Mouse (Mus musculus) hindbrain, embryonic 15.5 days (tissue): ENCODE results near the gene Tmem215. TPM values are rescaled to one million over a fixed set of nuclear protein-coding genes. Genes with fewer than 3 reads are reported as not detected.

Experiments
- ATAC-seq: fragments of 200-750 bp; cut with Nextera tagmentation; 2 replicates; pipeline ENCODE4 v1.8.0; 2017; ENCODE audit warnings: low read depth, moderate number of reproducible peaks, moderate TSS enrichment; ENCODE audit not compliant: low FRiP score
- H3K27ac ChIP-seq: fragments of 300-500 bp; sonication (generic); replicated peaks from 2 replicates; pipeline ENCODE4 v1.5.1; 2015; ENCODE audit warnings: mild to moderate bottlenecking, inconsistent platforms
- H3K27me3 ChIP-seq: fragments of 300-500 bp; sonication (generic); 2 replicates; pipeline ENCODE4 v1.6.1; 2015; ENCODE audit warnings: control low read depth, inconsistent platforms
- H3K36me3 ChIP-seq: fragments of 300-500 bp; sonication (generic); 2 replicates; pipeline ENCODE4 v1.6.1; 2015; ENCODE audit warnings: control low read depth, inconsistent platforms
- H3K4me1 ChIP-seq: fragments of 300-500 bp; sonication (generic); replicated peaks from 2 replicates; pipeline ENCODE4 v1.6.1; 2015; ENCODE audit warnings: control low read depth, inconsistent platforms
- H3K4me2 ChIP-seq: fragments of 300-500 bp; sonication (generic); 2 replicates; pipeline ENCODE4 v1.6.1; 2015; ENCODE audit warnings: moderate library complexity, mild to moderate bottlenecking, inconsistent platforms
- H3K4me3 ChIP-seq: fragments of 300-500 bp; sonication (generic); 2 replicates; pipeline ENCODE4 v1.5.1; 2015; ENCODE audit warnings: mild to moderate bottlenecking, inconsistent platforms
- H3K9ac ChIP-seq: fragments of 300-500 bp; sonication (generic); 2 replicates; pipeline ENCODE4 v1.6.1; 2015; ENCODE audit warnings: inconsistent platforms
- H3K9me3 ChIP-seq: fragments of 300-500 bp; sonication (generic); 2 replicates; pipeline ENCODE4 v1.6.1; 2016; ENCODE audit warnings: control low read depth, inconsistent platforms
- WGBS: fragments of 180-500 bp; shearing (Covaris S2); methylation state at CpG from one replicate; pipeline ENCODE4 v1.1.7; 2015; 5-methylcytosine and 5-hydroxymethylcytosine counted together
- polyA plus RNA-seq: library from polyadenylated mRNA; unstranded; fragments of >200 nt; fragmentation: Nextera tagmentation; extraction: Ambion mirVana; gene quantifications from 2 replicates; pipeline ENCODE4 v1.2.1, GENCODE M21; 2015

Tmem215 gene
- 0.60 and 1.1 TPM in 2 replicates for polyA plus RNA-seq

- Histone ChIP-seq H3K4me3 (peak within 1 kb of the TSS; percentile 58), H3K4me2 (peak within 1 kb of the TSS; percentile 96), H3K9me3 (no peaks in the 10 kb centered on the region), H3K4me1 (no peaks in the 10 kb centered on the region), H3K36me3 (no peaks in the 10 kb centered on the region), H3K27ac (no peak within 1 kb of the TSS), H3K9ac (peak within 1 kb of the TSS; percentile 53), H3K27me3 (peaks cover 13% of the 10 kb centered on the region)
- no peak for ATAC-seq
- 84% methylated on average over 10 of the region's 10 CpGs for WGBS
These were observed at the start of gene Tmem215 for GRCm38 (mm10) chr4:40471880-40472279. Gene Tmem215, plus strand, starts transcription at chr4:40472180.

DNA sequence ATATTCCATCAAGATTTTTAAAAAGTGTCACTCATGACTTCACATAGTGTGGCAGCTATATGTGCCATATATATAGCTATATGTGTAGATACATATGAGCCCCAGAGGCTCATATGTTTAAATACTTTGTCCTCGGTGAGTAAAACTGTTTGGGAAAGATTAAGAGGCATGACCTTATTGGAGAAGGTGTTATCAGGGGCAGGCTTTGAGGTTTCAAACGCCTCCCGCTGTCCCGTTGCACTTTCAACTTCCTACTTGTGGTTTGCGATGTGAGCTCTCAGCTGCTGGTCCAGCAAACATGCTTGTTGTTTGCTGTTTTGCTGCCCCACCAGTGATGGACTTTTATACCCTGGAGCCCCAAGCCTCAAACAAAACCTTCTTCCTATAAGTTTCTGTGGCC is 40.1 kb upstream of the Tmem215 start:
- Histone ChIP-seq H3K4me2 (no peak overlapping the region), H3K9ac (no peak overlapping the region), H3K9me3 (no peaks in the 10 kb centered on the region), H3K27me3 (no peaks in the 10 kb centered on the region), H3K4me3 (no peak overlapping the region), H3K36me3 (no peaks in the 10 kb centered on the region), H3K4me1 (no peaks in the 10 kb centered on the region), H3K27ac (no peak overlapping the region)
- WGBS = 94% methylated on average over 5 of the region's 5 CpGs
- ATAC-seq = no peak

- Histone ChIP-seq H3K27ac (no peak overlapping the region), H3K9me3 (no peaks in the 10 kb centered on the region), H3K9ac (no peak overlapping the region), H3K36me3 (no peaks in the 10 kb centered on the region), H3K4me2 (no peak overlapping the region), H3K4me1 (no peaks in the 10 kb centered on the region), H3K4me3 (no peak overlapping the region), H3K27me3 (no peaks in the 10 kb centered on the region)
- no peak for ATAC-seq
- 79% methylated on average over 3 of the region's 3 CpGs for WGBS
These were observed 38.6 kb upstream of the Tmem215 start for GRCm38 (mm10) chr4:40433379-40433778.

- Histone ChIP-seq H3K36me3 (no peaks in the 10 kb centered on the region), H3K9ac (no peak overlapping the region), H3K4me2 (no peak overlapping the region), H3K27ac (no peak overlapping the region), H3K27me3 (no peaks in the 10 kb centered on the region), H3K4me3 (no peak overlapping the region), H3K9me3 (no peaks in the 10 kb centered on the region), H3K4me1 (no peaks in the 10 kb centered on the region)
- WGBS = 41% methylated on average over 1 of the region's 1 CpGs
- no peak for ATAC-seq
These were observed 37.6 kb upstream of the Tmem215 start for GRCm38 (mm10) chr4:40434388-40434787.

DNA sequence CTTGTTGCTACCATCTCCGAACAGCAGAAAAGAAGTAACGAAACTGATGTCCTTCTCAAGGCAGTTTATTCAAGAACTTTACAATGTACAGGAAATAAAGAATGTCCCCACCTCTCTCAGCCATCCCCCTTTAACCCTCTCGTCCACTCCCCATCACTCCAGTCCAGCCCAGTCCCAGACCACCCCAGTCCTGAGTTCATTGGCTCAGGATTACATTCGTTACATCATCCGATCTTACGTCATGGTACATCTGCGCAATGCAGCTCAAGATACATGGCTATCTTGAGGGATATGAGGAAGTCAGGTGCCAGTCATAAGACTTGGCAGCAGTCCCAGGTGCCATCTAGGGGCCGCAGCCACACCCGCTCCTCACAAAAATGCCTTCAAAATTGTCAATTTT is 28.4 kb upstream of the Tmem215 start:
- no peak overlapping the region for H3K9ac ChIP-seq
- WGBS = 94% methylated on average over 9 of the region's 9 CpGs
- no peaks in the 10 kb centered on the region for H3K36me3 ChIP-seq
- no peaks in the 10 kb centered on the region for H3K27me3 ChIP-seq
- no peaks in the 10 kb centered on the region for H3K4me1 ChIP-seq
- no peak overlapping the region for H3K27ac ChIP-seq
- no peak overlapping the region for H3K4me3 ChIP-seq
- ATAC-seq = no peak
- H3K4me2 ChIP-seq = no peak overlapping the region
- H3K9me3 ChIP-seq = no peaks in the 10 kb centered on the region

DNA sequence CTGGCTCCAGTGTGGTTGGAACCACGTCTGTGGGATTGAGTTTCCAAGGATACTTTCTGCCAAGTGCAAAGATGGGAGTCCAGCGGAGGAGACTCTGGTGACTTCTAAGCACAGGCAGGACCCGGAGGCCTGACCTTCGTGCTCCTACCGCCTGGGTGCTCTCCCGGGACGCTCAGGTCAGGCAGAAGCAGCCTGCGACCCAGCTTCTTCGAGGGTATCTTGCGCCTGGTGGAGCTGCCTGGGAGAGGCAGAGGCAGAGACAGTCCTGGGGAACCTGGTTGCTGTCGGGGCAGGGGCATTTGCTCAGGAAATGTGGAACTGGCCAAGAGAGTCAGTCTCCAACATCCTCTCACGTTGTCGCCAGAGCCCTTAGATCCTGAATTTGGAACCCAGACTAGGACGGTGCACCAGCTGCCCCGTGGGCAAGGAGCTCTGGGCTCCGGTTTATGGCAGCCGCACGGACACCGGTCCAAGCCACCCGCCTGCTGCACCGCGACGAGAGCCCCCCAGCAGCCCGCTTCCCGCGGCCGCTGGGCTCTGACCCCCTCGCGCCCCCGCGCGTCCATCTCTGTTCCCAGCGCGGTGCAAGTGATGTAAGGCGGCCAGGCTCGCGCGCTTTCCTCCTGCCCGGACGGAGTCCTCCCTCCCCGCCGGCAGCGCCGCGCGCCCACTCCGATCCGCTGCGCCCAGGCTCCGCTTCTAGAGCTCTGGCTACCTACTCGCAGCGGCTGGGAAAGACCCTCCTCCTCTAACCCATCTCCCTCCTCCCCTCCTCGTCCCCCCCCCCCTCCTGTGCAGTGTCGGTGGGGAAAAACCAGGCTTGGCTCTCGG is 935 bp downstream of the Tmem215 start:
- no peaks in the 10 kb centered on the region for H3K4me1 ChIP-seq
- peak; percentile 94 for ATAC-seq
- H3K9ac ChIP-seq = peak overlapping the region; percentile 53
- peaks cover 13% of the 10 kb centered on the region for H3K27me3 ChIP-seq
- no peak overlapping the region for H3K27ac ChIP-seq
- H3K4me2 ChIP-seq = peak overlapping the region; percentile 96
- no peaks in the 10 kb centered on the region for H3K9me3 ChIP-seq
- H3K36me3 ChIP-seq = no peaks in the 10 kb centered on the region
- H3K4me3 ChIP-seq = peak overlapping the region; percentile 58
- 4% methylated on average over 52 of the region's 55 CpGs for WGBS

- H3K4me2 ChIP-seq = peak overlapping the region; percentile 96; the same call in 1 of the 2 replicates
- no peak overlapping the region for H3K9ac ChIP-seq
- ATAC-seq = no peak
- H3K27me3 ChIP-seq = peaks cover 13% of the 10 kb centered on the region
- H3K27ac ChIP-seq = no peak overlapping the region
- no peak overlapping the region for H3K4me3 ChIP-seq
- no peaks in the 10 kb centered on the region for H3K36me3 ChIP-seq
- H3K9me3 ChIP-seq = no peaks in the 10 kb centered on the region
- WGBS = 80% methylated on average over 9 of the region's 9 CpGs
- no peaks in the 10 kb centered on the region for H3K4me1 ChIP-seq
These were observed 1.9 kb downstream of the Tmem215 start for GRCm38 (mm10) chr4:40473911-40474310.

GRCm38 (mm10) chr4:40477963-40478362 is 6.0 kb downstream of the Tmem215 start:
- no peak for ATAC-seq
- Histone ChIP-seq H3K27ac (no peak overlapping the region), H3K9me3 (no peaks in the 10 kb centered on the region), H3K9ac (no peak overlapping the region), H3K4me2 (no peak overlapping the region), H3K27me3 (peaks cover 10% of the 10 kb centered on the region), H3K4me1 (no peaks in the 10 kb centered on the region), H3K4me3 (no peak overlapping the region), H3K36me3 (no peaks in the 10 kb centered on the region)
- 93% methylated on average over 5 of the region's 5 CpGs for WGBS

DNA sequence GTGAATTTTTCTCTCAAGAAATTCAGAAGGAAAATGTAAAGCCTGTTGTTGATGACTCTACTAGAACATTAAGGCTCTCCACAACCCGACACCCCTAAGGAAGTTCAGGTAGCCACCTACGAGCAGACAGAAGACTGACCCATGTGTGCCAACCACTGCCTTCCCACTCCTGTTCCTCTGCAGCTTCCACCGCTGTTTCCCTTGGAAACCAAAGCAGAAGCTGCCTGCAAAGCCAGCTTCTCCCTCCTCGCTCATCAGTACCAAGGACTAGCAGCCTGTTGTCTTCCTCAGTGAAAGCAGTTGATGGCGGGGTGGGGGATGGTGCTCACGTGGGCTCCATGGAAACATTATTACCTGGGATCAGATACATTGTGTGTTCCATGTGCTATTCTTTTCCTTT is 14.6 kb downstream of the Tmem215 start:
- ATAC-seq = no peak
- Histone ChIP-seq H3K27me3 (no peaks in the 10 kb centered on the region), H3K9ac (no peak overlapping the region), H3K27ac (no peak overlapping the region), H3K4me3 (no peak overlapping the region), H3K9me3 (no peaks in the 10 kb centered on the region), H3K4me1 (no peaks in the 10 kb centered on the region), H3K36me3 (no peaks in the 10 kb centered on the region), H3K4me2 (no peak overlapping the region)
- WGBS = 68% methylated on average over 6 of the region's 6 CpGs

DNA sequence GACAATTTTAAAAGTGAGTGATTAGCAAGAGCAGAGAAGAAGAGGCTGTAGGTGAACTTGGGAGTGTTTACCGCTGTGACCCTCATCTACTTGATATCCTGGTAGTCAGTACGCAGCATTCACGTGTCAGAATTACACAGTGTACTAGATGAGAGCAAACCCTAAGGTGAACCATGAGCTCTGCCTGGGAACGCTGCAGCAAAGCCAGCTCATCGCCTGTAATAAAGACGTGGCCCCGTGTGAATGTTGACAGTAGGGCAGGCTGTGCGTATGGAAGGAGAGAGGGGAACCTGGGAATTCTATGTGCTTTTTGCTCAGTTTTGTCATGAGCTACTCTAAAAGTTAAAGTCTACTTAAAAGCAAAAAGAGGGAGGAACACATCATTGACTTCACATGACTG is 19.8 kb downstream of the Tmem215 start:
- no peaks in the 10 kb centered on the region for H3K27me3 ChIP-seq
- no peak for ATAC-seq
- whole genome bisulfite sequencing = 93% methylated on average over 8 of the region's 8 CpGs
- H3K4me1 ChIP-seq = no peaks in the 10 kb centered on the region
- H3K27ac ChIP-seq = no peak overlapping the region
- no peaks in the 10 kb centered on the region for H3K9me3 ChIP-seq
- no peak overlapping the region for H3K4me3 ChIP-seq
- no peak overlapping the region for H3K9ac ChIP-seq
- no peak overlapping the region for H3K4me2 ChIP-seq
- H3K36me3 ChIP-seq = no peaks in the 10 kb centered on the region

DNA sequence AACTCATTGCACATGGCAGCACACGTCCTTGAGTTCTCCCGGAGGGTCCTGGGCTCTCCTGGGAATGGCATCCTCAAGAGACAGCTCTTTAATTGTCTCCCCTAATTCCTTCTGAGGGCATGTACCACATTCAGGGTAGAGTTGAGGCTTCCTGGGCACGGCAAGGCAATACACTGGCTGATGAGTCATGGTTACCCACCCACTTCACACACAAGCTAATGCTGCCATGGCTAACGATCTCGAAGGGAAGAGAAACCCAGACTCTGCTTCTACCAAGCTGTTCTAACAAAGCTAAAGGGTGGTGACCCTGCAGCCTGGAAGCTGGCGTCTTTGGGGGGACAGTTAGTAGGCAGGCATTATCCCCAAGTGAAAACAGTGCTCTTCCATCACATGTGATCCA is 24.4 kb downstream of the Tmem215 start:
- no peak overlapping the region for H3K27ac ChIP-seq
- H3K4me2 ChIP-seq = no peak overlapping the region
- no peaks in the 10 kb centered on the region for H3K9me3 ChIP-seq
- no peak overlapping the region for H3K4me3 ChIP-seq
- H3K27me3 ChIP-seq = no peaks in the 10 kb centered on the region
- H3K36me3 ChIP-seq = no peaks in the 10 kb centered on the region
- ATAC-seq = no peak
- WGBS = 78% methylated on average over 6 of the region's 6 CpGs
- no peaks in the 10 kb centered on the region for H3K4me1 ChIP-seq
- no peak overlapping the region for H3K9ac ChIP-seq

DNA sequence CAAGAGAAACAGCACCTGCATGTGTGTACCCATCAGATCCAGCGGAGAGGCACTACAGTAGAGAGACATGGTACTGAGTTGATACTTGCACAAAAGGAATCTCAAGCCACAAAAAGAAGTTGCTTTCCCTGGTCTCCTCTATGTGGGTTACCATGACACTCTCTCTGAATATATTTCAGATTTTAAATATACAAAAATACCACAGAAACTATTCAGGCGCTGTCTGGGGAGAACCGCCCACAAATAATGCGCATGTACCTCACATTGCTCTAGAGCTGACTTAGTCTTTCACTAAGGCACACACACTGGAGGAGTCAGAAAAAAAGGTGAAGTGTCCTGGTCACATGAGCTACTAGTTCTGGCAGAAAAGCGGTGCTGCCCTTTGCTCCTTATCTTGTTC is 24.8 kb downstream of the Tmem215 start:
- Histone ChIP-seq H3K4me2 (no peak overlapping the region), H3K27ac (no peak overlapping the region), H3K36me3 (no peaks in the 10 kb centered on the region), H3K27me3 (no peaks in the 10 kb centered on the region), H3K4me3 (no peak overlapping the region), H3K9me3 (no peaks in the 10 kb centered on the region), H3K9ac (no peak overlapping the region), H3K4me1 (no peaks in the 10 kb centered on the region)
- 95% methylated on average over 5 of the region's 5 CpGs for WGBS
- no peak for ATAC-seq
